Mouse (Mus musculus) heart, embryonic 15.5 days (tissue): ENCODE data around the gene Ankzf1. TPM values are rescaled to one million over a fixed set of nuclear protein-coding genes. Genes with fewer than 3 reads are reported as not detected.

Source experiments
- ATAC-seq: fragments of 200-750 bp; cut with Nextera tagmentation; replicated peaks from 2 replicates; pipeline ENCODE4 v1.8.0; 2017; ENCODE audit warnings: low read depth, moderate TSS enrichment; ENCODE audit not compliant: insufficient number of reproducible peaks, insufficient read depth, low FRiP score
- H3K27ac ChIP-seq: fragments of 300-500 bp; sonication (generic); 2 replicates; pipeline ENCODE4 v1.5.1; 2015; ENCODE audit warnings: mild to moderate bottlenecking, inconsistent platforms
- H3K27me3 ChIP-seq: fragments of 300-500 bp; sonication (generic); 2 replicates; pipeline ENCODE4 v1.6.1; 2015; ENCODE audit warnings: inconsistent platforms
- H3K36me3 ChIP-seq: fragments of 300-500 bp; sonication (generic); 2 replicates; pipeline ENCODE4 v1.6.1; 2015; ENCODE audit warnings: mild to moderate bottlenecking, inconsistent platforms
- H3K4me1 ChIP-seq: fragments of 300-500 bp; sonication (generic); replicated peaks from 2 replicates; pipeline ENCODE4 v1.6.1; 2015; ENCODE audit warnings: inconsistent platforms
- H3K4me2 ChIP-seq: fragments of 300-500 bp; sonication (generic); 2 replicates; pipeline ENCODE4 v1.6.1; 2015; ENCODE audit warnings: inconsistent platforms, mild to moderate bottlenecking, moderate library complexity
- H3K4me3 ChIP-seq: fragments of 300-500 bp; sonication (generic); 2 replicates; pipeline ENCODE4 v1.5.1; 2015; ENCODE audit warnings: mild to moderate bottlenecking, inconsistent platforms
- H3K9ac ChIP-seq: fragments of 300-500 bp; sonication (generic); 2 replicates; pipeline ENCODE4 v1.6.1; 2015; ENCODE audit warnings: mild to moderate bottlenecking, inconsistent platforms
- H3K9me3 ChIP-seq: fragments of 300-500 bp; sonication (generic); replicated peaks from 2 replicates; pipeline ENCODE4 v1.6.1; 2016; ENCODE audit warnings: inconsistent platforms
- WGBS: fragments of 180-500 bp; shearing (Covaris S2); methylation state at CpG from one replicate; pipeline ENCODE4 v1.1.7; 2015; ENCODE audit warnings: mixed read lengths; 5-methylcytosine and 5-hydroxymethylcytosine counted together
- polyA plus RNA-seq: library from polyadenylated mRNA; unstranded; fragments of >200 nt; fragmentation: Nextera tagmentation; extraction: Ambion mirVana; gene quantifications from 2 replicates; pipeline ENCODE4 v1.2.1, GENCODE M21; 2015

Ankzf1 gene
- polyA plus RNA-seq, 1 experiment from 2014 or later = 25.9 TPM

DNA sequence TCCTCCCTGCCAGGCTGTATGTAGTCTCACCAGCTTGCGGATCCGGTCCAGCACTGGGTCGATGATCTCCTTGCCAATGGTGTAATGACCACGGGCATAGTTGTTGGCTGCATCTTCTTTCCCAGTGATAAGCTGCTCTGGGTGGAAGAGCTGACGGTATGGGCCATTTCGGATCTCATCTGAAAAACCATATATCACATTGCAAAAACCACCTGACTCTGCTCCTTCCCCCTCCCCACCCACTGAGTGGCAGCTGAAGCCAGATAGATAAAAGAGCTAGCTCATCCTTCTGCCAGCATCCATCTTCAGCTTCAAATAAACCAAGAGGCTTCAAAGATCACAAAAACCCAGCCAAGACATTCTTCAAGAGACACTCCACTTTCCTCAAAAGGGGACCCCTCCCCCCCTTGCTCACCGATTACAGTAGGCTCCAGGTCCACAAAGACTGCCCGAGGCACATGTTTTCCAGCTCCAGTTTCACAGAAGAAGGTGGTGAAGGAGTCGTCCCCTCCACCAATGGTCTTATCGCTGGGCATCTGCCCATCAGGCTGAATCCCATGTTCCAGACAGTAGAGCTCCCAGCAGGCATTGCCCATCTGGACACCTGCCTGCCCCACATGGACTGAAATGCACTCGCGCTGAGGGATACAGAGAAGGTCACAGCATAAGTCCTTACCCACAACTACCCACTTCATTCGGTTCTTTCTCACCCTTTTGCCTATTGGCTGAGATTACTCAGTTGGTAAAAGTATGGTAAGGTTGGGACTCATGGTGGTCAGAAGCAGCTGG is 25.0 kb downstream of the Ankzf1 start:
- Histone ChIP-seq H3K36me3 (peaks cover 29% of the 10 kb centered on the region), H3K4me1 (peaks cover 32% of the 10 kb centered on the region), H3K27me3 (peaks cover 31% of the 10 kb centered on the region), H3K9ac (no peak overlapping the region), H3K4me2 (peak overlapping the region; percentile 98), H3K27ac (no peak overlapping the region), H3K4me3 (peak overlapping the region; percentile 72; the same call in 1 of the 2 replicates), H3K9me3 (no peaks in the 10 kb centered on the region)
- 68% methylated on average over 13 of the region's 13 CpGs for WGBS
- ATAC-seq = no peak

GRCm38 (mm10) chr1:75217893-75218226 is 25.9 kb downstream of the Ankzf1 start:
- peaks cover 26% of the 10 kb centered on the region for H3K36me3 ChIP-seq
- no peaks in the 10 kb centered on the region for H3K9me3 ChIP-seq
- H3K4me2 ChIP-seq = peak overlapping the region; percentile 98
- peak overlapping the region; percentile 67 for H3K9ac ChIP-seq
- peak overlapping the region; percentile 72 for H3K4me3 ChIP-seq
- ATAC-seq = no peak
- peak overlapping the region; percentile 38; the same call in 1 of the 2 replicates for H3K27ac ChIP-seq
- under 1% methylated on average over 6 of the region's 6 CpGs for WGBS
- H3K4me1 ChIP-seq = peaks cover 26% of the 10 kb centered on the region
- H3K27me3 ChIP-seq = peaks cover 31% of the 10 kb centered on the region

- peak overlapping the region; percentile 67 for H3K9ac ChIP-seq
- H3K4me1 ChIP-seq = peaks cover 26% of the 10 kb centered on the region
- H3K27me3 ChIP-seq = peaks cover 31% of the 10 kb centered on the region
- H3K4me2 ChIP-seq = peak overlapping the region; percentile 98
- H3K4me3 ChIP-seq = peak overlapping the region; percentile 72
- no peaks in the 10 kb centered on the region for H3K9me3 ChIP-seq
- 2% methylated on average over 38 of the region's 38 CpGs for WGBS
- ATAC-seq = peak; percentile 54
- H3K36me3 ChIP-seq = peaks cover 23% of the 10 kb centered on the region
- H3K27ac ChIP-seq = peak overlapping the region; percentile 38
Measured at GRCm38 (mm10) chr1:75218227-75219001, 26.5 kb downstream of the Ankzf1 start.

- Histone ChIP-seq H3K27ac (peak overlapping the region; percentile 38), H3K9ac (peak overlapping the region; percentile 67), H3K4me2 (peak overlapping the region; percentile 98), H3K9me3 (no peaks in the 10 kb centered on the region), H3K4me1 (peaks cover 26% of the 10 kb centered on the region), H3K27me3 (peaks cover 31% of the 10 kb centered on the region), H3K36me3 (peaks cover 17% of the 10 kb centered on the region), H3K4me3 (peak overlapping the region; percentile 72)
- 0% methylated on average over 24 of the region's 24 CpGs for WGBS
- ATAC-seq = peak; percentile 87
Measured at GRCm38 (mm10) chr1:75219078-75219477, 27.1 kb downstream of the Ankzf1 start.

DNA sequence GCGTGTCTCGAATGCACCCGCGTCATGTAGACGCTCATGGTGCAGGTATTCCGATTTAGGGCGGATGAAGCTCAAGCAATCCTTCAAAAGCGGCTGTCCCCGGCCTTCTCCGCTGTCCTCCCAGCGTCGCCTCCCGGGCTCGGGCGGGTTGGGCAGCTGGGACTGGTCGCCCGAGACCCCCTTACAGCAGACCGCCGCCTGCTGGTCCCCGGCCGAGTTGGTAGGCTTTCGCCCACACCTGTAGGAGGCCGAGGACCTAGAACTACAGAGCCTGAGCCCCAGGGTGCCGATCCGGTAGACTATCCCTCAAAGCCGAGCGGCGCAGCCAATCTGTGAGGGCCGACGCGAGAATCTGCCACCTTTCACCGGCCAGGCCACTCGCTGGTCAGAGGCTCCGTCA is 27.6 kb downstream of the Ankzf1 start, which contains the start of gene Tuba4a:
TSS of gene Tuba4a (minus strand) at position 335 of the 400 bp plus-strand sequence.
- peaks cover 31% of the 10 kb centered on the region for H3K27me3 ChIP-seq
- WGBS = 2% methylated on average over 34 of the region's 34 CpGs

GRCm38 (mm10) chr1:75221538-75221937 is 29.6 kb downstream of the Ankzf1 start:
- ATAC-seq = no peak
- no peak overlapping the region for H3K4me3 ChIP-seq
- no peaks in the 10 kb centered on the region for H3K36me3 ChIP-seq
- peaks cover 31% of the 10 kb centered on the region for H3K27me3 ChIP-seq
- H3K4me2 ChIP-seq = no peak overlapping the region
- H3K4me1 ChIP-seq = peaks cover 22% of the 10 kb centered on the region
- H3K27ac ChIP-seq = no peak overlapping the region
- WGBS = 70% methylated on average over 3 of the region's 3 CpGs
- H3K9ac ChIP-seq = no peak overlapping the region
- H3K9me3 ChIP-seq = no peaks in the 10 kb centered on the region

More for the DNA sequence above, 27.6 kb downstream of the Ankzf1 start, which contains the start of gene Tuba4a:
- Histone ChIP-seq H3K4me2 (peak within 1 kb of the TSS; percentile 98), H3K4me3 (peak within 1 kb of the TSS; percentile 72), H3K9me3 (no peaks in the 10 kb centered on the region), H3K36me3 (peaks cover 13% of the 10 kb centered on the region; the same call in 1 of the 2 replicates), H3K9ac (peak within 1 kb of the TSS; percentile 67), H3K4me1 (peaks cover 24% of the 10 kb centered on the region), H3K27ac (peak within 1 kb of the TSS; percentile 38)
- peak; percentile 48 for ATAC-seq

DNA sequence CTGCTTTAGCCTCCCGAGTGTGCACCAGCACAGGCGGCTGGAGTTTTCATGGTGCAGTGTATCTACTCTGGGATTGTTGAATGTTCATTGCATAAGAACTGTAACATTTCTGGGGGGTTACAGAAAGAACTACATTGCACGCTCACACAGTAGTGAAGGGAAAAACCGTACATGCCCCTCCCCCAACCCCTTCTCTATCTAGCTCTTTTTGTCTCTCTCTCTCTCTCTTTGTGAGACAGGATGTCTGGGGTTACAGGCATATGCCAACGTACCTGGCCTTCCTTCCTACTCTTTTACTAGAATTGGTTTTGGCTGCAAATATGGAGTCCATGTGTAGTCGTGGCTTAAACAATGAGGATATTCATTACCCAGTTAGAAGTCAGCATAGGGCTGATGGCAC is 31.0 kb downstream of the Ankzf1 start:
- 61% methylated on average over 6 of the region's 6 CpGs for WGBS
- no peaks in the 10 kb centered on the region for H3K36me3 ChIP-seq
- H3K4me2 ChIP-seq = no peak overlapping the region
- no peak overlapping the region for H3K27ac ChIP-seq
- no peak for ATAC-seq
- peaks cover 27% of the 10 kb centered on the region for H3K4me1 ChIP-seq
- H3K9ac ChIP-seq = no peak overlapping the region
- no peaks in the 10 kb centered on the region for H3K9me3 ChIP-seq
- no peak overlapping the region for H3K4me3 ChIP-seq
- peaks cover 27% of the 10 kb centered on the region for H3K27me3 ChIP-seq

DNA sequence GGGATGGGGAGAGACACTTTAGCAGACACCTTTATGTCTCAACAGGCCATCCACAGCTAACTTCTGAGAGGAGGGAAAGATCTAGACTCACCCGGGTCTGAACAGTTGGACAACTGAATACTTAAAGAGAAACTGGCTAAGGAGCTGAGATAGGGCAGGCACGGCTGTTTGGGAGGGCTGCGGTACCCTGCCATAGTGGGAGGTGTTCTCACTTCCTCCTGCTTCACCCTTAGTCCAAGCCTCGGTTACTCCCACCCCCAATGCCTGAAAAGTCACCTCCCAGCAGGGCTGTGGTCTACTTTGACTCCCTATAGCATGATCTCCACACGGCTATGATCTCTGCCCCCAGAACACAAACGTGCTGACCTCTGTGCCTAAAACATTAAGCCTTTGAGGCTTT is 31.6 kb downstream of the Ankzf1 start:
- ATAC-seq = no peak
- Histone ChIP-seq H3K27ac (no peak overlapping the region), H3K36me3 (no peaks in the 10 kb centered on the region), H3K9ac (no peak overlapping the region), H3K9me3 (no peaks in the 10 kb centered on the region), H3K4me2 (no peak overlapping the region), H3K27me3 (peaks cover 25% of the 10 kb centered on the region), H3K4me1 (peaks cover 21% of the 10 kb centered on the region), H3K4me3 (no peak overlapping the region)
- WGBS = 31% methylated on average over 6 of the region's 6 CpGs

DNA sequence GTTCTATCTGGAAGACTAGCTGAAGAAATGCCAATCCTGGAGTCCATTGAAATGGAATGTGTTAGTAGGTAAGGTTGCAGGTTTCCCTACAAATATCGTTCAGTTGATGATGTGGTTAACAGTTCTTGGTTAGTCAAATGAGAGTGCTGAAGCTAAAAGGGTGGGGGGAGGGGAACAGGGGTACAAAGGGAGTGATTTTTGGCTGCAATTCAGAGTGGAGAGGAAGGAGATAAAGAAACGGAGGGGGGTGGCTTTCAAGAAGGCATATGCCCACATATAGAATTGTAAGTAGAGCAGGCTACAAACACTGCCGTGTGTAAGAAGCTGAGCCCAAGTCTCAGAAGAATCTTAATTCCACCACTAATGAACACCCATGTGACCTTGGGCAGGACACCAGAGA is 33.5 kb downstream of the Ankzf1 start:
- Histone ChIP-seq H3K27me3 (peaks cover 10% of the 10 kb centered on the region), H3K27ac (no peak overlapping the region), H3K4me2 (no peak overlapping the region), H3K4me3 (no peak overlapping the region), H3K36me3 (no peaks in the 10 kb centered on the region), H3K9ac (no peak overlapping the region), H3K9me3 (no peaks in the 10 kb centered on the region), H3K4me1 (peaks cover 8% of the 10 kb centered on the region)
- ATAC-seq = no peak
- WGBS = 31% methylated on average over 3 of the region's 3 CpGs

DNA sequence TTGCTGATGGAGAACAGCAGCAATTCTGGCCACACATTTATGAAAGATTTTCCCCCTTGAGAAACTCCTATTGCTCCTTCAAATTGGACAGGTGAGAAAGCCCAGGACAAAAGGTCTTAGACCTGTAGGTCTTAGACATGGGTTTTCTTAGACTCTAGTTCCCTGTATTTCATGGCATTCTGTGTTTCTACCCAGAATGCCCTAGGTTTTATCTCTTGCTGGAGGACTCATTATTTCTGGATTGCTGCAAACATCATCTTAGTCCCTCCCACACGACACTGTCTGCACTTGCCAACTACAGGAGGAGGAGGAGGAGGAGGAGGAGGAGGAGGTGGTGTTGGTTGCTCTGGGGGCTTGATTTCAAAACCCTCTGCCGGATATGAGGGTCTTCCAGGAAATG is 34.2 kb downstream of the Ankzf1 start:
- Histone ChIP-seq H3K9me3 (no peaks in the 10 kb centered on the region), H3K4me2 (no peak overlapping the region), H3K9ac (no peak overlapping the region), H3K27me3 (peaks cover 4% of the 10 kb centered on the region), H3K4me3 (no peak overlapping the region), H3K4me1 (peaks cover 8% of the 10 kb centered on the region), H3K36me3 (no peaks in the 10 kb centered on the region), H3K27ac (no peak overlapping the region)
- 47% methylated on average over 2 of the region's 2 CpGs for WGBS
- ATAC-seq = no peak

GRCm38 (mm10) chr1:75227653-75228052 is 35.7 kb downstream of the Ankzf1 start:
- Histone ChIP-seq H3K36me3 (no peaks in the 10 kb centered on the region), H3K4me1 (peaks cover 8% of the 10 kb centered on the region), H3K9me3 (no peaks in the 10 kb centered on the region), H3K9ac (no peak overlapping the region), H3K27me3 (no peaks in the 10 kb centered on the region), H3K4me3 (no peak overlapping the region), H3K27ac (no peak overlapping the region), H3K4me2 (no peak overlapping the region)
- 72% methylated on average over 1 of the region's 1 CpGs for WGBS
- no peak for ATAC-seq
